Mouse (Mus musculus) liver, adult 2 months (tissue): ENCODE measurements around the gene Col28a1. TPM values are rescaled to one million over a fixed set of nuclear protein-coding genes. Genes with fewer than 3 reads are reported as not detected.

ENCODE experiments used
- DNase-seq: peaks from one replicate; pipeline ENCODE4 v3.0.0-alpha.2; 2011; ENCODE audit warnings: low read depth, low spot score; ENCODE audit errors: extremely low read depth
- H3K27ac ChIP-seq: fragments of 200-500 bp; replicated peaks from 2 replicates; pipeline ENCODE4 v1.5.1; 2012; ENCODE audit warnings: low read depth, mild to moderate bottlenecking, control low read depth, inconsistent platforms, low read length; ENCODE audit not compliant: insufficient read depth
- H3K27me3 ChIP-seq: fragments of 200-500 bp; 2 replicates; pipeline ENCODE4 v1.6.1; 2012; ENCODE audit warnings: mild to moderate bottlenecking, moderate library complexity, low read length, inconsistent platforms; ENCODE audit not compliant: control insufficient read depth, insufficient read depth
- H3K36me3 ChIP-seq: fragments of 200-500 bp; 2 replicates; pipeline ENCODE4 v1.6.1; 2012; ENCODE audit warnings: low read length, inconsistent platforms; ENCODE audit not compliant: control insufficient read depth, insufficient read depth
- H3K4me1 ChIP-seq: fragments of 200-500 bp; 2 replicates; pipeline ENCODE4 v1.6.1; 2011; ENCODE audit warnings: low read length; ENCODE audit not compliant: control insufficient read depth, insufficient read depth
- H3K4me3 ChIP-seq: fragments of 200-500 bp; 2 replicates; pipeline ENCODE4 v1.5.1; 2011; ENCODE audit warnings: low read depth, mild to moderate bottlenecking, control low read depth, low read length, moderate library complexity; ENCODE audit not compliant: insufficient read depth
- H3K79me2 ChIP-seq: fragments of 200-500 bp; 2 replicates; pipeline ENCODE4 v1.6.1; 2012; ENCODE audit warnings: inconsistent platforms, mild to moderate bottlenecking, low read length, moderate library complexity; ENCODE audit not compliant: control insufficient read depth, insufficient read depth
- H3K9ac ChIP-seq: fragments of 200-500 bp; 2 replicates; pipeline ENCODE4 v1.6.1; 2012; ENCODE audit warnings: low read depth, mild to moderate bottlenecking, control low read depth, inconsistent platforms, low read length
- CTCF ChIP-seq: fragments of 200-500 bp; IDR thresholded peaks from 2 replicates; pipeline ENCODE4 v1.5.1; 2011; ENCODE audit warnings: low read depth, low read length, control low read depth
- POLR2A ChIP-seq: fragments of 200-500 bp; IDR thresholded peaks from 2 replicates; pipeline ENCODE4 v1.6.1; 2011; ENCODE audit warnings: low read length, control low read depth; ENCODE audit not compliant: insufficient read depth; ENCODE audit errors: extremely low read depth
- WGBS: fragments of 180-500 bp; shearing (Covaris S2); methylation state at CpG from one replicate; pipeline ENCODE4 v1.1.7; 2018; 5-methylcytosine and 5-hydroxymethylcytosine counted together
- polyA plus RNA-seq: library from polyadenylated mRNA; depleted of rRNA; stranded (reverse); fragments of >200 nt; gene quantifications from 2 replicates; pipeline ENCODE4 v1.2.3, GENCODE M21; 2012
- total RNA-seq: library from RNA; depleted of rRNA; stranded (reverse); fragments of >200 nt; gene quantifications from 2 replicates; pipeline ENCODE4 v1.2.3, GENCODE M21; 2014

The Col28a1 gene
- total and polyA plus RNA-seq, 2 experiments: under 0.01 TPM; not detected in 1

GRCm38 (mm10) chr6:8141881-8142280, 50.5 kb downstream of the Col28a1 start:
- TF ChIP-seq CTCF (no peak), POLR2A (no peak)
- DNase-seq: no peak
- H3K4me3 ChIP-seq: no peak overlapping the region
- no peaks in the 10 kb centered on the region for H3K36me3 ChIP-seq
- H3K4me1 ChIP-seq: no peaks in the 10 kb centered on the region
- H3K79me2 ChIP-seq: no peaks in the 10 kb centered on the region
- H3K27me3 ChIP-seq: no peaks in the 10 kb centered on the region
- no peak overlapping the region for H3K9ac ChIP-seq
- H3K27ac ChIP-seq: no peak overlapping the region
- WGBS: 34% methylated on average over 1 of the region's 1 CpGs

- no peaks in the 10 kb centered on the region for H3K79me2 ChIP-seq
- H3K27me3 ChIP-seq: no peaks in the 10 kb centered on the region
- 70% methylated on average over 7 of the region's 7 CpGs for WGBS
- H3K36me3 ChIP-seq: no peaks in the 10 kb centered on the region
- H3K4me1 ChIP-seq: no peaks in the 10 kb centered on the region
- H3K4me3 ChIP-seq: no peak overlapping the region
- no peak for DNase-seq
- H3K27ac ChIP-seq: no peak overlapping the region
- TF ChIP-seq POLR2A (no peak), CTCF (no peak)
- H3K9ac ChIP-seq: no peak overlapping the region
These were observed 62.3 kb downstream of the Col28a1 start for GRCm38 (mm10) chr6:8130149-8130548.

- Histone ChIP-seq H3K9ac (no peak overlapping the region), H3K27ac (no peak overlapping the region), H3K79me2 (no peaks in the 10 kb centered on the region), H3K36me3 (no peaks in the 10 kb centered on the region), H3K4me1 (no peaks in the 10 kb centered on the region), H3K27me3 (no peaks in the 10 kb centered on the region), H3K4me3 (no peak overlapping the region)
- no peak for TF ChIP-seq CTCF
- TF ChIP-seq POLR2A: no peak
- WGBS: 91% methylated on average over 1 of the region's 1 CpGs
- no peak for DNase-seq
These were observed 64.3 kb downstream of the Col28a1 start for GRCm38 (mm10) chr6:8128164-8128563.

GRCm38 (mm10) chr6:8126545-8126944, 65.9 kb downstream of the Col28a1 start:
- no peak overlapping the region for H3K27ac ChIP-seq
- H3K36me3 ChIP-seq: no peaks in the 10 kb centered on the region
- H3K4me3 ChIP-seq: no peak overlapping the region
- H3K9ac ChIP-seq: no peak overlapping the region
- no peak for DNase-seq
- no peaks in the 10 kb centered on the region for H3K27me3 ChIP-seq
- no peaks in the 10 kb centered on the region for H3K79me2 ChIP-seq
- WGBS: 71% methylated on average over 3 of the region's 3 CpGs
- no peaks in the 10 kb centered on the region for H3K4me1 ChIP-seq
- TF ChIP-seq POLR2A (no peak), CTCF (no peak)

- Histone ChIP-seq H3K27ac (no peak overlapping the region), H3K9ac (no peak overlapping the region), H3K4me1 (no peaks in the 10 kb centered on the region), H3K27me3 (no peaks in the 10 kb centered on the region), H3K79me2 (no peaks in the 10 kb centered on the region), H3K4me3 (no peak overlapping the region), H3K36me3 (no peaks in the 10 kb centered on the region)
- TF ChIP-seq CTCF (no peak), POLR2A (no peak)
- 73% methylated on average over 2 of the region's 2 CpGs for WGBS
- no peak for DNase-seq
These were observed 73.3 kb downstream of the Col28a1 start for GRCm38 (mm10) chr6:8119116-8119515.

GRCm38 (mm10) chr6:8118577-8118976, 73.8 kb downstream of the Col28a1 start:
- H3K27ac ChIP-seq: no peak overlapping the region
- DNase-seq: no peak
- H3K4me1 ChIP-seq: no peaks in the 10 kb centered on the region
- H3K9ac ChIP-seq: no peak overlapping the region
- WGBS: 89% methylated on average over 2 of the region's 2 CpGs
- no peaks in the 10 kb centered on the region for H3K36me3 ChIP-seq
- no peaks in the 10 kb centered on the region for H3K79me2 ChIP-seq
- no peak overlapping the region for H3K4me3 ChIP-seq
- no peak for TF ChIP-seq CTCF
- no peak for TF ChIP-seq POLR2A
- no peaks in the 10 kb centered on the region for H3K27me3 ChIP-seq
